Mouse (Mus musculus) MN1 (cell line): Measurements from ENCODE around the gene Add1.

Experiments used
- DNase-seq: peaks from one replicate; pipeline ENCODE4 v3.0.0-alpha.2; 2016; ENCODE audit warnings: low spot score

The Add1 gene

DNA sequence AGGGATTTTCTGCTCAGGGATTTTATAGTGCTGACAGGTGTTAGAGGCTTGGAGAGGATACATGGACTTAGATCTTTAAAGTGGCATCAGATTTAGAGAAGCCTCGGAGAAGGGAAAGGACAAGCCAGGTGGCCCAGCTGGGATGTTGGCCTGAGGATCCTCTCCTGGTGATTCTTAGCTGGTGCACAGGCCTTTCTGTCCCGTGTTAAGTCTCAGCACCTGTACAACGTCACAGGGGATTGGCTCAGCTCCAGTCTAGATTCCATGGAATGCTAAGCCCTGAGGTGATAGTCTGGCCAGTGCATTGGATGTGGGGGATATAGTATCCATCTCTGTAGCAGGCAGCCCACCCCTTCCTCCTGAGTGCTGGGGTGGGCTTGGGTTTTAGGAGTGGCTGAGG is 34.8 kb downstream of the Add1 start:
- no peak for DNase-seq

DNA sequence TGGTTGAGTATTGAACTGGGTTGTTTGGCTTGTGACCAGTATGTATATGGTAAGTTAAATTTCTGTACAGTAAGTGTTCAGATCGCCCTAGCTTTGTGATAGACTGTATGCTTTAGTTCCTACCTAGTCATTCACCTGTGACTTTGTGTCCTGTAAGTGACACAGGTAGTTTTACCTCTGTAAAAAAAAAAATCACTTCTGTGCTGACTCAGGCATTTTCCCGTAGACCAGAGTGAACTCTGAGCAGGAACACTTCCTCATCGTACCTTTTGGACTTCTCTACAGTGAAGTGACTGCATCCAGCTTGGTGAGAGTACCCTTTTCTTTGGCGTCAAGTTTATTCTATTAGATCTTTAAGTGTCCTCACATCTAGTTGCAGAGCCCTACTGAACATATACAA is 36.5 kb downstream of the Add1 start:
- no peak for DNase-seq

DNA sequence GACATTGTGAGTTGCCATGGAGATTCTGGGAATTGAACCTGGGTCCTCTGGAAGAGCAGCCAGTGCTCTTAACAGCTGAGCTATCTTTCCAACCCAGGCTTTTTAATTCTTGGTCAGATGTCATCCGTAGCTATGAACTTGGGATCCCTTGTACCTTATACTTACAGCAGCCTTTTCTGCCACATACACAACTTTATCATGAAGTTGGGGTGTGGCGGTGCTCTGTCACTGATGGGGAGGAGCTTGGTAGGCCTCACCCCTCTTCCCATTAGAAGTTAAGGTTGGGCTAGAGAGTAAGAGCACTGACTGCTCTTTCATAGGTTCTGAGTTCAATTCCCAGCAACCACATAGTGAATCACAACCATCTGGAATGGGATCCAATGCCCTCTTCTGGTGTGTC is 59.5 kb downstream of the Add1 start:
- DNase-seq: no peak

- peak; percentile 29 for DNase-seq
Measured at GRCm38 (mm10) chr5:34633641-34634040, 60.2 kb downstream of the Add1 start.

GRCm38 (mm10) chr5:34634746-34635400 is 61.4 kb downstream of the Add1 start:
- no peak for DNase-seq

DNA sequence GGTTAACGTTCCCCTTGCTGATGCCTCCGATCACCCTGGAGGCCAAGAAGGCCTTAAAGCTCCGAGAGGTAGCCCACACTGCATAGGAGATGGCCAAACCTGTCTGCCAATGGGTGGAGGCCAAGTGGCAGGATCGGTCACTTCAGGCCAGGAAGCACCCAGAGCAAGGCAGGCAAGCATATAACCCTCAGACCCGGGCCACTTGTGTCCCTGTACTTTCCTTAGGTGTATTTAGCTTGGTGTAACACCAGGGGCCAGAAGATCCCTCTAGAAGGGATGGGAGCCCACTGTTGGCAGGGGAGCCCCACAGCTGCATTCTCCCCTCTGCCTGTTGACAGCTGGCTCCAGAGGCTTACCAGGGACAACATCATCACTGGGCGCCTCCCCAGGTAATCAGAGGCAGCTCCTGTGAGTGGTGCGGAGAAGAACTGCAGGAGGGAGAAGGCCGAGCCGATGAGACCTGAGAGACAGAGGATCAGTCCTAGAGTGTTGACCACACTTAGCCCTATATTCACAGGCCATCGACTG is 62.3 kb downstream of the Add1 start:
- DNase-seq: no peak

DNA sequence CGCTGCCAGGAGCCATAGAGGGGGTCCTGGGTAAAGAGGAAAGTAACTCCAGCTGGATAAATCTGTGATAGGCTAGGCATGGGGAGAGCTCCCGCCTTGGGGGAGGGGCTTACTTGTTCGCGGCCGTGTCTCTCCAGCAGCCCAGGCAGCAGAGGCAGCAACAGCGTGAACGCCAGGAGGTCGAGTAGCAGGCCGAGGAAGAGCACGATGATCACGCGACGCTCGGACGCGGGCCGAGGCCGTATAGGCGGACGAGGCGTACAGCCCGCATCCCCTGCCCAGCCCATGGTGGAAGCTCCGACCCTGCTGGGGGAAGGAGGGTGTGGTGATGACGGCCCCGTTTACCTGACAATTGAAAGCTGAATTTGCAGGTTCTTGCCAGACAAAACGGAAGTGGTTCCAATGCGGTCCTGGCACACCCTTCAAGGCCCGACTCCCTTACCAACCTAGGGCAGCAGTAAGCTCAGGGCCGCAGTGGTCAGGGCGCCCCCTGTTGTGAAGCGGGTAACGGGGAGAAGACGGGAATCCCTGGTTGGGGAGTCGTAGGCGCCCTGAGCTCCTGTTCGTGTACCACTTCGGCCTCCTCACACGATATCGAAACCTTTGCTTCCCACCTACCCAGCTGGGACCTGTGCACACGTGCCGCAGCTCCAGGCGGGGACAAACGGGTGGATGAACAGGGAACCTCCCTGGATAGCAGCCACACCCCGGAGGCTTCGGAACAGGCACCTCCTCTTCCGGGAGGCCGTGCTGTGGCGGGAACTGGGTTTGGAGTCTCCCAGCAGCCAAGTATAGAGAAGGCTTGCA is 63.2 kb downstream of the Add1 start, which contains the start of gene Mfsd10:
Mfsd10 (minus strand) TSS at position 732 of the 807 bp plus-strand sequence.
- DNase-seq: peak; percentile 75

DNA sequence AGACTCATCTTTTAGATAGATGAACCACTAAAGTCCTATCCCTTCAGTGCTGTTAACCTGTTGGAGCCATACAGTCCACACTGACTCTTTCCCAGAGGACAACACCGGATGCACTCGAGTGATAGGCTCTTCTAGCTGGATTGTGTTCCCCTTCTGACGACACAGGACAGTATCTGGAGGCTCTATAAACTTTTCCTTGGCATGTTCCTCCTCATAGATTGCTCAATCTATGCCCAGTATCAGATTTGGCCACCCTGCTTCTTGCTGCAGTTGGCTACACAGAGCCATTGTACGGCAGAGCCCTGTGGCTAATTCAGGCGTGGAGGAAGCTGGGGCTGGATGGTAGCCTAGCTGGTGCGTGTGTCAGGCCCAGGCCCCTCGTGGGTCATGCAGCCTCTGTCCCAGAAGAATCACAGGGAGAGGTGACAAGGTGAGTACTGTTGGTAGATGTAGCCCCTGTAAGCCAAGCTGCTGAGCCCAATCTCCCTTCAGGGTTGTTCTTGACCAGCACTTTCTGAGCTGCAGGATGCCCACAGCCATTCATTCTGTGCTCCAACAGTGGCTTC is 64.2 kb downstream of the Add1 start:
- DNase-seq: no peak

GRCm38 (mm10) chr5:34641991-34642390 is 68.5 kb downstream of the Add1 start:
- no peak for DNase-seq

DNA sequence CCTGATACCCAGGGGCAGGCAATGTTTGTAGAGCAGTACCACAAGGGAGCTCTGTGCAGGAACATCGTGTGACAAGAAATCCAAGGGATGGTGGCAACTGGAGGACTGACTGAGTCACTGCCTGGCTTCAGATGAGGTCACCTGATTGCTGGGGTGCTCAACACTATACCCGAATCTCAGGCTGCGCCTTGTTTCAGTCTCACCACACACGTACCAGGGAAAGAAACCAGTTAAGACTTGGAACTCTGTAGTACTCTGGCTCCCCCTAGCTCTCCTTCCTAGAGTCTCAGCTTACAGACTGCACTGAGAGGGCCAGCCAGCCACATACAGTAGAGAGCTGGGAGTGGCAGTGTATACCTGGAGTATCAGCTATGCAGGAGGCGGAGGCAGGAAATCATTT is 69.5 kb downstream of the Add1 start:
- DNase-seq: peak; percentile 65

- DNase-seq: peak; percentile 63
Measured at GRCm38 (mm10) chr5:34647581-34647980, 74.1 kb downstream of the Add1 start.

DNA sequence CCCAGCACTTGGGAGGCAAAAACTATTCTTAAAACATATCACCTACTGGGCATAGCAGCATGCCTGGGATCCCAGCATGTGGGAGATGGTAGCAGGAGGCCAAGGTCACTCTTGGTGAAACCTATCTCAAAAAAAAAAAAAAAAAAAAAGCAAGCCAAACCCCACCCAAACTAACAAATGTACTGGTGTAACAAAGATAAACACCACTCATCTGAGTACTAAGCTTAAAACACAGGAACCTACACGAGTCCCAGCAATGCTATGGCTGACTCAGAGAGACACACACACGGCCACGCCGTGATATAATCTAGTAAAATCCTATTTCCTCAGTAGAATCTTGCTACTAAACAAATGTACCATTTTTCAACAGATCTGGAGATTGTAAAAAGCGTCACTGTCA is 79.5 kb downstream of the Add1 start:
- no peak for DNase-seq

GRCm38 (mm10) chr5:34654881-34655280 is 81.4 kb downstream of the Add1 start:
- DNase-seq: peak; percentile 75

GRCm38 (mm10) chr5:34657556-34657955 is 84.1 kb downstream of the Add1 start:
- DNase-seq: no peak

GRCm38 (mm10) chr5:34659686-34660590 is 86.5 kb downstream of the Add1 start, which contains the start of the genes Nop14 and Grk4:
Gene Nop14 (minus strand): TSS chr5:34660148.
Gene Grk4 (plus strand): TSS chr5:34660379.
- peak; percentile 100 for DNase-seq

DNA sequence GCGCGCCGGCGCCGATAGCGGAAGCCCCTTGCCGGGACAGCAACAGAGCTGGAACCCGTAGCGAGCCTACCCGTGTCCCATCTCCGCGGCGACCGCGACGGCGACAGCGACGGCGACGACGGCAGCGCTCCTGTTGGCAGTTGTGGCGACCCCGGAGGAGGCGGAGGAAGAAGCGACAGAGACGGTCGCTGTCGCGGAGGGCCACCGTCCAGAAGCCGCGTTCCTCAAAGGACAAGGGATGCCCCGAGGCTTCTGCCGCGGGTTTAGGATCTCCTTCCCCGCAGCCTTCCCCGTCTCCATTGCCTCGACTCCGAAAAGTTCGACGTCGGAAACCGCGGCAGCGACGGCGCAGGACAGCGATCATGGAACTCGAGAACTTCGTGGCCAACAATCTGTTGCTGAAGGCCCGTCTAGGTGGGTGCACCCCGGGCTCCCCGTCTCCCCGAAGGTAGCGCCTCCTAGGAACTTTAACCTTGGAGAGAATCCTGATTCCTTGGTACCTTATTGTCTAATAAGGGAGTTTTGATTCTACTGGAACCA is 87.2 kb downstream of the Add1 start:
- peak; percentile 56 for DNase-seq

DNA sequence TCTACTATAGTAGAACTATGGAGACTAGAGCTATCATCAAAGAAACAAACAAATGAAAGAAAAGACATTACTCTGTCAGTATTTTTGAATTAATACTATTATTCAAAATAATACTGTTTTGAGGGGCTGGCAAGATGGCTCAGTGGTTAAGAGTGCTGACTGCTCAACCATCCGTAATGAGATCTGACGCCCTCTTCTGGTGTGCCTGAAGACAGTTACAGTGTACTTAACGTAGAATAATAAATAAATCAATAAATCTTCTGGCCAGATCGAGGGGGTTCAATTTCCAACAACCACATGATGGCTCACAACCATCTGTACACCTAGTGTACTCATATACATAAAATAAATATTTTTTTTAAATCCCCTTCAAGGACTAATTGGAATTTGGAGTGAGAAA is 88.4 kb downstream of the Add1 start:
- DNase-seq: no peak

- no peak for DNase-seq
Measured at GRCm38 (mm10) chr5:34663231-34663630, 89.8 kb downstream of the Add1 start.

- DNase-seq: no peak
Measured at GRCm38 (mm10) chr5:34669493-34669892, 96.0 kb downstream of the Add1 start.

- DNase-seq: no peak
Measured at GRCm38 (mm10) chr5:34670280-34670679, 96.8 kb downstream of the Add1 start.
